Mouse (Mus musculus) frontal cortex, adult (tissue): ENCODE data around the gene Matn4.
"Not testable (repeated sequence)": the region's sequence is repeated elsewhere in the genome, so short reads cannot be mapped to it uniquely, and the experiment has no call there.

ENCODE experiments used
- ATAC-seq: cut with Nextera tagmentation; 2 replicates; pipeline ENCODE4 v1.9.2; 2017; ENCODE audit warnings: mild to moderate bottlenecking, moderate library complexity, mixed read lengths; ENCODE audit not compliant: low TSS enrichment

The Matn4 gene

GRCm38 (mm10) chr2:164372408-164373053 lies 32.4 kb downstream of the Matn4 start:
- ATAC-seq, result no peak

GRCm38 (mm10) chr2:164371371-164371770 lies 33.6 kb downstream of the Matn4 start:
- ATAC-seq, result no peak

- ATAC-seq, result no peak
Measured at GRCm38 (mm10) chr2:164368620-164369105, 36.3 kb downstream of the Matn4 start.

GRCm38 (mm10) chr2:164366947-164367346 lies 38.0 kb downstream of the Matn4 start:
- ATAC-seq, result no peak

- no peak for ATAC-seq
Measured at GRCm38 (mm10) chr2:164360974-164361657, 43.8 kb downstream of the Matn4 start.

GRCm38 (mm10) chr2:164359668-164360067 lies 45.3 kb downstream of the Matn4 start:
- no peak for ATAC-seq

GRCm38 (mm10) chr2:164359031-164359430 lies 45.9 kb downstream of the Matn4 start:
- ATAC-seq, result no peak

GRCm38 (mm10) chr2:164358373-164358772 lies 46.6 kb downstream of the Matn4 start:
- ATAC-seq, result no peak

GRCm38 (mm10) chr2:164356177-164356967 lies 48.6 kb downstream of the Matn4 start:
- no peak for ATAC-seq

- ATAC-seq, result no peak
Measured at GRCm38 (mm10) chr2:164353356-164353755, 51.6 kb downstream of the Matn4 start.

GRCm38 (mm10) chr2:164352697-164353096 lies 52.3 kb downstream of the Matn4 start:
- no peak for ATAC-seq

- ATAC-seq, result no peak
Measured at GRCm38 (mm10) chr2:164348980-164349379, 56.0 kb downstream of the Matn4 start.

GRCm38 (mm10) chr2:164347697-164348096 lies 57.3 kb downstream of the Matn4 start:
- not testable (repeated sequence) for ATAC-seq

- not testable (repeated sequence) for ATAC-seq
Measured at GRCm38 (mm10) chr2:164343732-164344131, 61.2 kb downstream of the Matn4 start.
